Mouse (Mus musculus): ENCODE results near the gene Speer2. TPM values are rescaled to one million over a fixed set of nuclear protein-coding genes. Genes with fewer than 3 reads are reported as not detected.

Speer2 gene
- polyA plus RNA-seq (2015; fragmentation: Illumina TruSeq; extraction: RNeasy Lipid Tissue Mini Kit (QIAGEN cat#74804); ENCODE audit: low read depth, low replicate concordance), result not detected

GRCm38 (mm10) chr16:69863644-69864043 is at the start of gene Speer2:
Gene Speer2 (minus strand): TSS chr16:69863744.

